Mouse (Mus musculus): ENCODE results near the gene Dmrt1. TPM values are rescaled to one million over a fixed set of nuclear protein-coding genes. Genes with fewer than 3 reads are reported as not detected.

Dmrt1 gene
- polyA plus RNA-seq, 2 experiments, result 0.05 TPM; not detected in 1

DNA sequence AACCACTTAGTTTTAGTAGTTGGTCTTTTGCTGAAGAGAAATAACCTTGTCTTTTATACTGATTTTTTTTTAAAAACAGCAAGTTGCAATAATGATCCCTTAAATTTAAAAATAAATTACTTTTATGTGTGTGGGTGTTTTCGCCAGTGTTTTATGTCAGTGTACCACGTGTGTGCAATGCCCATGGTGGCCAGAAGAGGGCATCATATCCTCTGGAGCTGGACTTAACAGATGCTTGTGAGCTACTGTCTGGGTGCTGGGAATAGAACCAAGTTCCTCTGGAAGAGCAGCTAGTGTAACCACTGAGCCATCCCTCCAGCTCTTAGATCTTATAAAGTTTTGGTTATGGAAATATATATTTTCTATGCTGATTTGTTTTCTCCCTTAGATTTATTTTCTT, 74.0 kb downstream of the Dmrt1 start:
- Histone ChIP-seq H3K27ac (replicated peaks; ENCODE audit: low read depth, low read length) (no peak overlapping the region), H3K27me3 (ENCODE audit: control insufficient read depth, insufficient read depth, low read length) (peaks cover 17% of the 10 kb centered on the region; the same call in 1 of the 2 replicates), H3K36me3 (ENCODE audit: control insufficient read depth, insufficient read depth, low read length) (no peaks in the 10 kb centered on the region), H3K4me2 (replicated peaks; ENCODE audit: low read depth, low read length, severe bottlenecking) (no peak overlapping the region), H3K9me3 (ENCODE audit: control insufficient read depth, low read length) (no peaks in the 10 kb centered on the region), H3K9ac (ENCODE audit: low read depth, low read length, severe bottlenecking) (no peak overlapping the region), H3K4me1 (ENCODE audit: control insufficient read depth, insufficient read depth, low read length) (peaks cover 5% of the 10 kb centered on the region; the same call in 1 of the 2 replicates), H3K4me3 (replicated peaks; ENCODE audit: low read length) (no peak overlapping the region)
- WGBS, result 86% methylated on average over 2 of the region's 2 CpGs
- ATAC-seq (ENCODE audit: low FRiP score, low read depth) (no peak), DNase-seq (ENCODE audit: low spot score) (no peak)
- no peak for TF ChIP-seq POLR2A (IDR thresholded peaks at IDR 0.05; ENCODE audit: borderline replicate concordance, extremely low read depth, insufficient read depth, insufficient read length)

GRCm38 (mm10) chr19:25597717-25598232, 92.4 kb downstream of the Dmrt1 start:
- peaks cover 42% of the 10 kb centered on the region for H3K27me3 ChIP-seq (ENCODE audit: control insufficient read depth, insufficient read depth, low read length)
- H3K36me3 ChIP-seq (ENCODE audit: control insufficient read depth, insufficient read depth, low read length), result no peaks in the 10 kb centered on the region
- no peak overlapping the region for H3K4me2 ChIP-seq (replicated peaks; ENCODE audit: low read depth, low read length, severe bottlenecking)
- WGBS, result 61% methylated on average over 3 of the region's 3 CpGs
- no peak overlapping the region for H3K9ac ChIP-seq (ENCODE audit: low read depth, low read length, severe bottlenecking)
- H3K27ac ChIP-seq (replicated peaks; ENCODE audit: low read depth, low read length), result no peak overlapping the region
- ATAC-seq (ENCODE audit: low FRiP score, low read depth) (no peak), DNase-seq (ENCODE audit: low spot score) (no peak)
- H3K9me3 ChIP-seq (ENCODE audit: control insufficient read depth, low read length), result no peaks in the 10 kb centered on the region
- no peak for TF ChIP-seq POLR2A (IDR thresholded peaks at IDR 0.05; ENCODE audit: borderline replicate concordance, extremely low read depth, insufficient read depth, insufficient read length)
- no peak overlapping the region for H3K4me3 ChIP-seq (replicated peaks; ENCODE audit: low read length)
- H3K4me1 ChIP-seq (ENCODE audit: control insufficient read depth, insufficient read depth, low read length), result no peaks in the 10 kb centered on the region; the same call in 1 of the 2 replicates

- Histone ChIP-seq H3K4me2 (replicated peaks; ENCODE audit: low read depth, low read length, severe bottlenecking) (no peak overlapping the region), H3K9ac (ENCODE audit: low read depth, low read length, severe bottlenecking) (no peak overlapping the region), H3K27me3 (ENCODE audit: control insufficient read depth, insufficient read depth, low read length) (peaks cover 46% of the 10 kb centered on the region), H3K9me3 (ENCODE audit: control insufficient read depth, low read length) (no peaks in the 10 kb centered on the region), H3K36me3 (ENCODE audit: control insufficient read depth, insufficient read depth, low read length) (no peaks in the 10 kb centered on the region), H3K27ac (replicated peaks; ENCODE audit: low read depth, low read length) (no peak overlapping the region), H3K4me1 (ENCODE audit: control insufficient read depth, insufficient read depth, low read length) (no peaks in the 10 kb centered on the region; the same call in 1 of the 2 replicates), H3K4me3 (replicated peaks; ENCODE audit: low read length) (no peak overlapping the region)
- no peak for TF ChIP-seq POLR2A (IDR thresholded peaks at IDR 0.05; ENCODE audit: borderline replicate concordance, extremely low read depth, insufficient read depth, insufficient read length)
- 8% methylated on average over 4 of the region's 4 CpGs for WGBS
- ATAC-seq (ENCODE audit: low FRiP score, low read depth) (no peak), DNase-seq (ENCODE audit: low spot score) (no peak)
These were observed 93.2 kb downstream of the Dmrt1 start for GRCm38 (mm10) chr19:25598626-25599025.

- Histone ChIP-seq H3K27me3 (ENCODE audit: control insufficient read depth, insufficient read depth, low read length) (peaks cover 79% of the 10 kb centered on the region), H3K4me3 (replicated peaks; ENCODE audit: low read length) (no peak overlapping the region), H3K9me3 (ENCODE audit: control insufficient read depth, low read length) (no peaks in the 10 kb centered on the region), H3K4me2 (replicated peaks; ENCODE audit: low read depth, low read length, severe bottlenecking) (no peak overlapping the region), H3K4me1 (ENCODE audit: control insufficient read depth, insufficient read depth, low read length) (peaks cover 9% of the 10 kb centered on the region), H3K9ac (ENCODE audit: low read depth, low read length, severe bottlenecking) (no peak overlapping the region), H3K36me3 (ENCODE audit: control insufficient read depth, insufficient read depth, low read length) (no peaks in the 10 kb centered on the region), H3K27ac (replicated peaks; ENCODE audit: low read depth, low read length) (no peak overlapping the region)
- DNase-seq (ENCODE audit: low spot score), result no peak
- TF ChIP-seq POLR2A (IDR thresholded peaks at IDR 0.05; ENCODE audit: borderline replicate concordance, extremely low read depth, insufficient read depth, insufficient read length), result no peak
- no peak for ATAC-seq (ENCODE audit: low FRiP score, low read depth)
- 3% methylated on average over 8 of the region's 8 CpGs for WGBS
These were observed 96.5 kb downstream of the Dmrt1 start for GRCm38 (mm10) chr19:25601966-25602365.

DNA sequence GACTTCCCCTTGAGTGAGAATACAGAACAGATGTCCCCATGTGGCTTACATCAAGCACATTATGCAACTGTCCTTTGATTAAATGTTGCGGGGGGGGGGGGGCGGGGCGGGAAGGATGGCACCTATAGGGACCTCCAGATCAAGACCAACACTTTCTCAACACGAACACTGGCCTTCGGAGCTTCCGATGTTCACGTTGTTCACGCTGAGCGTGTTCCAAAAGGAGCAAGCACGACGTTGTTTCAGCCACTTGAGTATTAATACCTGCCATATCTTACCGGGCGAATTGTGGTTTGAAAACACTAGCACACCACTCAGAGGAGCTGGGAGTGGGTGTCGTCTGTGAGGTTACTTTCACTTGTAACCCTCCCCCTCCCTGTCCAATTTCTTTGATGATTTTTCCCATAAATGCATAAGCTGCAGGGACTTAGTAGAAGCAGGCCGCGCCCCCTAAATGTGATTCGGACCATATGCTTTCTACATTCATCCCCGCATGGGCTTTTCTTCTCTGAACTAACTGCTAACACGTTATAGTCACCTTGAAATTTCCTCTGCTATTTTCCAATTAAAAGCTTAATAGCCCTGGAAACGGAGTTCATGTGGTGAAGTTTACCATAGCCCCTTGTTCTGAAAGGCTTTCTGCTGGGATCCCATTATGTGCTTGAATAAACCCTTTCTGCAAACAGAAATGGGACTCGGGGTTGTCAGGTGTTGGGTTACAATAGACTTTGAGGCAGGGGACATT, 102.2 kb downstream of the Dmrt1 start:
- TF ChIP-seq POLR2A (IDR thresholded peaks at IDR 0.05; ENCODE audit: borderline replicate concordance, extremely low read depth, insufficient read depth, insufficient read length), result no peak
- peak; percentile 57 for DNase-seq (ENCODE audit: low spot score)
- Histone ChIP-seq H3K4me1 (ENCODE audit: control insufficient read depth, insufficient read depth, low read length) (peaks cover 22% of the 10 kb centered on the region), H3K4me3 (replicated peaks; ENCODE audit: low read length) (no peak overlapping the region), H3K4me2 (replicated peaks; ENCODE audit: low read depth, low read length, severe bottlenecking) (no peak overlapping the region), H3K9me3 (ENCODE audit: control insufficient read depth, low read length) (no peaks in the 10 kb centered on the region), H3K27ac (replicated peaks; ENCODE audit: low read depth, low read length) (no peak overlapping the region), H3K27me3 (ENCODE audit: control insufficient read depth, insufficient read depth, low read length) (peaks cover 95% of the 10 kb centered on the region), H3K9ac (ENCODE audit: low read depth, low read length, severe bottlenecking) (no peak overlapping the region), H3K36me3 (ENCODE audit: control insufficient read depth, insufficient read depth, low read length) (no peaks in the 10 kb centered on the region)
- no peak for ATAC-seq (ENCODE audit: low FRiP score, low read depth)
- under 1% methylated on average over 21 of the region's 21 CpGs for WGBS
